Mouse (Mus musculus) embryonic facial prominence, embryonic 15.5 days (tissue): ENCODE data around the gene Mapkapk3. TPM values are rescaled to one million over a fixed set of nuclear protein-coding genes. Genes with fewer than 3 reads are reported as not detected.
"Not testable (repeated sequence)": the region's sequence is repeated elsewhere in the genome, so short reads cannot be mapped to it uniquely, and the experiment has no call there.

ENCODE experiments used
- ATAC-seq: fragments of 200-750 bp; cut with Nextera tagmentation; 2 replicates; pipeline ENCODE4 v1.8.0; 2017; ENCODE audit warnings: low read depth, moderate TSS enrichment; ENCODE audit not compliant: insufficient number of reproducible peaks, low FRiP score, low TSS enrichment
- H3K27ac ChIP-seq: fragments of 300-500 bp; sonication (generic); replicated peaks from 2 replicates; pipeline ENCODE4 v1.5.1; 2015; ENCODE audit warnings: mild to moderate bottlenecking, inconsistent platforms
- H3K27me3 ChIP-seq: fragments of 300-500 bp; sonication (generic); 2 replicates; pipeline ENCODE4 v1.6.1; 2015; ENCODE audit warnings: inconsistent platforms
- H3K36me3 ChIP-seq: fragments of 300-500 bp; sonication (generic); 2 replicates; pipeline ENCODE4 v1.6.1; 2015; ENCODE audit warnings: mild to moderate bottlenecking, inconsistent platforms
- H3K4me1 ChIP-seq: fragments of 300-500 bp; sonication (generic); 2 replicates; pipeline ENCODE4 v1.6.1; 2015; ENCODE audit warnings: inconsistent platforms
- H3K4me2 ChIP-seq: fragments of 300-500 bp; sonication (generic); replicated peaks from 2 replicates; pipeline ENCODE4 v1.6.1; 2015; ENCODE audit warnings: mild to moderate bottlenecking, inconsistent platforms
- H3K4me3 ChIP-seq: fragments of 300-500 bp; sonication (generic); replicated peaks from 2 replicates; pipeline ENCODE4 v1.5.1; 2015; ENCODE audit warnings: mild to moderate bottlenecking, inconsistent platforms
- H3K9ac ChIP-seq: fragments of 300-500 bp; sonication (generic); 2 replicates; pipeline ENCODE4 v1.6.1; 2015; ENCODE audit warnings: inconsistent platforms
- H3K9me3 ChIP-seq: fragments of 300-500 bp; sonication (generic); replicated peaks from 2 replicates; pipeline ENCODE4 v1.6.1; 2016; ENCODE audit warnings: inconsistent platforms
- WGBS: fragments of 180-500 bp; shearing (Covaris S2); methylation state at CpG from one replicate; pipeline ENCODE4 v1.1.7; 2015; 5-methylcytosine and 5-hydroxymethylcytosine counted together
- polyA plus RNA-seq: library from polyadenylated mRNA; unstranded; fragments of >200 nt; fragmentation: Nextera tagmentation; extraction: Ambion mirVana; gene quantifications from 2 replicates; pipeline ENCODE4 v1.2.1, GENCODE M21; 2015

Gene Mapkapk3
- polyA plus RNA-seq, 1 experiment from 2014 or later: 24.0 TPM

- H3K4me3 ChIP-seq: no peak overlapping the region
- 0 out of 2 replicates have a peak, but pooled peaks cover under 1% of the 10 kb centered on the region for H3K36me3 ChIP-seq
- ATAC-seq: no peak
- no peak overlapping the region for H3K9ac ChIP-seq
- WGBS: 78% methylated on average over 11 of the region's 11 CpGs
- H3K9me3 ChIP-seq: no peaks in the 10 kb centered on the region
- peaks cover 27% of the 10 kb centered on the region for H3K4me1 ChIP-seq
- H3K27me3 ChIP-seq: no peaks in the 10 kb centered on the region
- H3K4me2 ChIP-seq: no peak overlapping the region; the same call in 1 of the 2 replicates
- peak overlapping the region; percentile 77 for H3K27ac ChIP-seq
These were observed 17.6 kb upstream of the Mapkapk3 start for GRCm38 (mm10) chr9:107307099-107307872.

GRCm38 (mm10) chr9:107306673-107307072 is 17.0 kb upstream of the Mapkapk3 start:
- not testable (repeated sequence) for H3K4me2 ChIP-seq, H3K9ac ChIP-seq, H3K4me3 ChIP-seq, H3K27me3 ChIP-seq, H3K27ac ChIP-seq, ATAC-seq, H3K36me3 ChIP-seq, H3K9me3 ChIP-seq
- peaks cover 27% of the 10 kb centered on the region for H3K4me1 ChIP-seq
- 78% methylated on average over 1 of the region's 1 CpGs for WGBS

GRCm38 (mm10) chr9:107305601-107306542 is 16.2 kb upstream of the Mapkapk3 start:
- WGBS: 42% methylated on average over 13 of the region's 13 CpGs
- H3K27ac ChIP-seq: peak overlapping the region; percentile 59
- ATAC-seq: no peak

GRCm38 (mm10) chr9:107305012-107305411 is 15.3 kb upstream of the Mapkapk3 start:
- peaks cover 27% of the 10 kb centered on the region for H3K4me1 ChIP-seq
- ATAC-seq: no peak
- no peak overlapping the region for H3K9ac ChIP-seq
- peak overlapping the region; percentile 59 for H3K27ac ChIP-seq
- no peaks in the 10 kb centered on the region for H3K9me3 ChIP-seq
- H3K4me3 ChIP-seq: no peak overlapping the region
- H3K4me2 ChIP-seq: no peak overlapping the region
- WGBS: 73% methylated on average over 4 of the region's 4 CpGs
- H3K36me3 ChIP-seq: peaks cover 19% of the 10 kb centered on the region
- no peaks in the 10 kb centered on the region for H3K27me3 ChIP-seq

More at GRCm38 (mm10) chr9:107305601-107306542, 16.2 kb upstream of the Mapkapk3 start:
- Histone ChIP-seq H3K4me2 (no peak overlapping the region), H3K9me3 (no peaks in the 10 kb centered on the region), H3K4me3 (no peak overlapping the region), H3K4me1 (peaks cover 27% of the 10 kb centered on the region), H3K36me3 (peaks cover 14% of the 10 kb centered on the region), H3K27me3 (no peaks in the 10 kb centered on the region), H3K9ac (no peak overlapping the region)

- Histone ChIP-seq H3K9ac (no peak overlapping the region), H3K4me1 (peaks cover 27% of the 10 kb centered on the region), H3K36me3 (peaks cover 19% of the 10 kb centered on the region), H3K9me3 (no peaks in the 10 kb centered on the region), H3K27ac (no peak overlapping the region), H3K27me3 (no peaks in the 10 kb centered on the region), H3K4me2 (no peak overlapping the region), H3K4me3 (no peak overlapping the region)
- WGBS: 89% methylated on average over 3 of the region's 3 CpGs
- ATAC-seq: no peak
These were observed 14.7 kb upstream of the Mapkapk3 start for GRCm38 (mm10) chr9:107304383-107304782.

GRCm38 (mm10) chr9:107303900-107304299 is 14.2 kb upstream of the Mapkapk3 start:
- H3K36me3 ChIP-seq: peaks cover 19% of the 10 kb centered on the region
- H3K27me3 ChIP-seq: no peaks in the 10 kb centered on the region
- WGBS: 86% methylated on average over 5 of the region's 5 CpGs
- peaks cover 32% of the 10 kb centered on the region for H3K4me1 ChIP-seq
- H3K4me2 ChIP-seq: no peak overlapping the region
- H3K27ac ChIP-seq: no peak overlapping the region
- no peak for ATAC-seq
- no peaks in the 10 kb centered on the region for H3K9me3 ChIP-seq
- no peak overlapping the region for H3K4me3 ChIP-seq
- H3K9ac ChIP-seq: no peak overlapping the region

GRCm38 (mm10) chr9:107303121-107303820 is 13.6 kb upstream of the Mapkapk3 start:
- no peak for ATAC-seq
- 80% methylated on average over 9 of the region's 9 CpGs for WGBS
- peaks cover 35% of the 10 kb centered on the region for H3K4me1 ChIP-seq

GRCm38 (mm10) chr9:107302592-107302991 is 12.9 kb upstream of the Mapkapk3 start:
- ATAC-seq: no peak
- 76% methylated on average over 7 of the region's 7 CpGs for WGBS
- Histone ChIP-seq H3K9ac (no peak overlapping the region), H3K9me3 (no peaks in the 10 kb centered on the region), H3K4me3 (no peak overlapping the region), H3K36me3 (peaks cover 19% of the 10 kb centered on the region), H3K27me3 (no peaks in the 10 kb centered on the region), H3K4me2 (no peak overlapping the region), H3K4me1 (peaks cover 35% of the 10 kb centered on the region), H3K27ac (no peak overlapping the region)

More at GRCm38 (mm10) chr9:107303121-107303820, 13.6 kb upstream of the Mapkapk3 start:
- Histone ChIP-seq H3K4me3 (no peak overlapping the region), H3K4me2 (no peak overlapping the region), H3K9ac (no peak overlapping the region), H3K36me3 (peaks cover 19% of the 10 kb centered on the region), H3K27ac (no peak overlapping the region), H3K9me3 (no peaks in the 10 kb centered on the region), H3K27me3 (no peaks in the 10 kb centered on the region)

GRCm38 (mm10) chr9:107301554-107302331 is 12.1 kb upstream of the Mapkapk3 start:
- Histone ChIP-seq H3K36me3 (peaks cover 19% of the 10 kb centered on the region), H3K4me3 (no peak overlapping the region), H3K4me1 (peaks cover 32% of the 10 kb centered on the region), H3K9ac (no peak overlapping the region), H3K27ac (no peak overlapping the region), H3K9me3 (no peaks in the 10 kb centered on the region), H3K27me3 (no peaks in the 10 kb centered on the region), H3K4me2 (no peak overlapping the region)
- WGBS: 79% methylated on average over 17 of the region's 17 CpGs
- ATAC-seq: no peak

- H3K9me3 ChIP-seq: no peaks in the 10 kb centered on the region
- peaks cover 19% of the 10 kb centered on the region for H3K36me3 ChIP-seq
- no peak overlapping the region for H3K4me3 ChIP-seq
- H3K4me1 ChIP-seq: peaks cover 30% of the 10 kb centered on the region
- H3K27me3 ChIP-seq: no peaks in the 10 kb centered on the region
- no peak for ATAC-seq
- WGBS: 85% methylated on average over 30 of the region's 30 CpGs
- H3K27ac ChIP-seq: no peak overlapping the region
- H3K9ac ChIP-seq: no peak overlapping the region
- H3K4me2 ChIP-seq: no peak overlapping the region
These were observed 10.7 kb upstream of the Mapkapk3 start for GRCm38 (mm10) chr9:107300224-107300973.
